In the genomic region with DNA sequence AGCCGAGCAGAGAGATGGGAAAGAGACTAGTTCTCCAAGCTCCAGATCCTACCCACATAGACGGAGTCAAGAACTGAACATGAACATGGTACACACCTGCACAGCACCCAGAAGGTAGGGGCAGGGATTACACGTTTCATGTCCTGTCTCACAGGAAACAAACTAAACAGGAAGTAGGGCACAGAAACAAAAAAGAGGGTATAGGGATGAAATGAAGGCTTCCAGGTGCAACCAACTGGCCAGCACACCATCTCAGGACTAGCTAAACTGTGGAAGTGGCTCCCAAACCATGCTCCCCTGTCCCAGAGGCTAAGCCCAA, we compare ENCODE assay signal across 22 mouse cellular contexts. TPM values are rescaled to one million over a fixed set of nuclear protein-coding genes. Genes with fewer than 3 reads are reported as not detected.
DNase-seq lines count a peak whose midpoint lies in the region; ATAC-seq and TF ChIP-seq lines count a peak whose summit lies in the region.
"Had no signal": no experiment of that assay in that cellular context is flagged by ENCODE, and none has a peak within 500 bp of the region (broad histone marks: within the 10 kb centered on the region; RNA-seq: fewer than 3 reads in every experiment).

No protein-coding gene starts in this region.

- no peak overlapping the region for H3K4me3 ChIP-seq in gastrocnemius, adult 2 months
- no peak overlapping the region for H3K4me3 ChIP-seq in limb, embryonic 15.5 days
- no peak overlapping the region for H3K4me3 ChIP-seq in limb, embryonic 10.5 days
- H3K4me3 ChIP-seq in heart, postnatal 0 days (ENCODE audit: low read depth, low read length): no peak overlapping the region
- H3K4me3 ChIP-seq: erythroblast, embryonic 14.5 days; lung, embryonic 15.5 days had no signal

- no peak overlapping the region for H3K9ac ChIP-seq in limb, embryonic 15.5 days
- no peak overlapping the region for H3K9ac ChIP-seq in heart, postnatal 0 days (replicated peaks; ENCODE audit: low read depth, low read length)
- H3K9ac ChIP-seq: forebrain, postnatal 0 days; lung, embryonic 15.5 days had no signal

- peak overlapping the region; percentile 68 for H3K27ac ChIP-seq in gastrocnemius, adult 2 months
- H3K27ac ChIP-seq in limb, embryonic 15.5 days: 0 out of 2 replicates have a peak overlapping the region, but pooled peaks have one; percentile 27
- no peak overlapping the region for H3K27ac ChIP-seq in limb, embryonic 10.5 days
- H3K27ac ChIP-seq in heart, postnatal 0 days (ENCODE audit: low read depth): peak overlapping the region; percentile 76
- H3K27ac ChIP-seq: hindbrain, postnatal 0 days; lung, embryonic 15.5 days had no signal

- no peak overlapping the region for H3K4me2 ChIP-seq in limb, embryonic 15.5 days
- no peak overlapping the region for H3K4me2 ChIP-seq in heart, postnatal 0 days (ENCODE audit: low read depth, low read length)
- H3K4me2 ChIP-seq: lung, embryonic 15.5 days had no signal

- no peak for DNase-seq in gastrocnemius, adult 2 months
- DNase-seq in gastrocnemius, postnatal 36 days: no peak
- no peak for DNase-seq in limb, embryonic 10.5 days (ENCODE audit: low spot score)
- no peak for DNase-seq in heart, postnatal 0 days (ENCODE audit: low spot score)
- peak; percentile 29 to 40 for DNase-seq in thymus, postnatal 36 days
- DNase-seq in cerebellum, adult 9-11 months: no peak
- no peak for DNase-seq in adrenal gland, adult 18-20 months (ENCODE audit: low spot score in 2 of 2)
- DNase-seq: forebrain, postnatal 0 days; kidney, adult 8-10 months; retina, postnatal 1 day had no signal

- TF ChIP-seq EP300 in heart, postnatal 0 days (IDR thresholded peaks at IDR 0.05; ENCODE audit: low read depth): no peak

- no peak for ATAC-seq in limb, embryonic 15.5 days (ENCODE audit: insufficient number of reproducible peaks, low FRiP score, low TSS enrichment, low read depth)
- ATAC-seq in heart, postnatal 0 days (ENCODE audit: insufficient read depth, low read depth): no peak
- ATAC-seq: forebrain, postnatal 0 days; hindbrain, postnatal 0 days had no signal

- H3K27me3 ChIP-seq in limb, embryonic 15.5 days: no peaks in the 10 kb centered on the region
- no peaks in the 10 kb centered on the region for H3K27me3 ChIP-seq in limb, embryonic 10.5 days (ENCODE audit: low read depth, poor library complexity, severe bottlenecking)
- H3K27me3 ChIP-seq in heart, postnatal 0 days (ENCODE audit: control insufficient read depth, insufficient read depth, low read length): no peaks in the 10 kb centered on the region
- H3K27me3 ChIP-seq: lung, embryonic 15.5 days had no signal

- peaks cover 29% of the 10 kb centered on the region for H3K36me3 ChIP-seq in limb, embryonic 15.5 days
- peaks cover 43% of the 10 kb centered on the region for H3K36me3 ChIP-seq in limb, embryonic 10.5 days
- peaks cover 29% of the 10 kb centered on the region for H3K36me3 ChIP-seq in heart, postnatal 0 days (replicated peaks; ENCODE audit: control insufficient read depth, insufficient read depth, low read length)

- intact Hi-C loops in gastrocnemius, adult 2 months (cut with DNase I): loop anchor here (5.0 kb wide), 1 partner anchor 40 kb away; no protein-coding TSS in a partner anchor
- intact Hi-C loops in gastrocnemius, postnatal 36 days (cut with DNase I): loop anchor here (5.0 kb wide), 1 partner anchor 40 kb away; no protein-coding TSS in a partner anchor

- H3K4me1 ChIP-seq in limb, embryonic 15.5 days: no peaks in the 10 kb centered on the region
- H3K4me1 ChIP-seq in limb, embryonic 10.5 days: no peaks in the 10 kb centered on the region
- peaks cover 13% of the 10 kb centered on the region; the same call in 1 of the 2 replicates for H3K4me1 ChIP-seq in heart, postnatal 0 days (ENCODE audit: control insufficient read depth, insufficient read depth)
- H3K4me1 ChIP-seq: lung, embryonic 15.5 days had no signal

- TF ChIP-seq CTCF in gastrocnemius, adult 2 months (IDR thresholded peaks at IDR 0.05): no peak
- TF ChIP-seq CTCF in heart, postnatal 0 days (IDR thresholded peaks at IDR 0.05; ENCODE audit: low read depth): no peak

- 82% methylated on average over 3 of the region's 3 CpGs for WGBS in limb, embryonic 15.5 days
- WGBS in limb, embryonic 10.5 days: 84% methylated on average over 3 of the region's 3 CpGs
- WGBS in heart, postnatal 0 days: 85% methylated on average over 3 of the region's 3 CpGs

- H3K9me3 ChIP-seq in limb, embryonic 15.5 days: no peaks in the 10 kb centered on the region
- H3K9me3 ChIP-seq in limb, embryonic 10.5 days (replicated peaks): no peaks in the 10 kb centered on the region
- no peaks in the 10 kb centered on the region for H3K9me3 ChIP-seq in heart, postnatal 0 days (replicated peaks; ENCODE audit: control insufficient read depth, low read length)
- H3K9me3 ChIP-seq: G1E; lung, embryonic 15.5 days had no signal

RNA-seq across cellular contexts. Expression of gene Hacl1, which starts 55.9 kb away (rescaled TPM):
- 1 to 10 TPM; 4.9 to 5.7 TPM for total RNA-seq in gastrocnemius, adult 2 months (2021)
- total RNA-seq in gastrocnemius, postnatal 36 days (2021): 1 to 10 TPM; 5.3 to 7.4 TPM
- 12.2 and 14.7 TPM in 2 replicates for polyA plus RNA-seq in limb, embryonic 15.5 days (2015; fragmentation: Nextera tagmentation; extraction: Ambion mirVana)
- polyA plus RNA-seq in limb, embryonic 10.5 days (2016; fragmentation: Nextera tagmentation; extraction: Ambion mirVana): 6.1 and 9.4 TPM in 2 replicates
- 22.4 and 25.5 TPM in 2 replicates for total RNA-seq in heart, postnatal 0 days (2014; rRNA removed; ENCODE audit: low replicate concordance)
- 9.2 and 12.2 TPM in 2 replicates for polyA plus RNA-seq in heart, postnatal 0 days (2015; fragmentation: Nextera tagmentation; extraction: Ambion mirVana)
- 10 to 100 TPM; 46.3 to 46.8 TPM for total RNA-seq in adrenal gland, adult 18-20 months (2021)

RNA-seq across cellular contexts. Expression of gene Btd, which starts 56.1 kb away (rescaled TPM):
- total RNA-seq in gastrocnemius, adult 2 months (2021): 1 to 10 TPM; 3.8 to 5.8 TPM
- total RNA-seq in gastrocnemius, postnatal 36 days (2021): 1 to 10 TPM; 3.6 to 4.8 TPM
- 37.1 and 37.8 TPM in 2 replicates for polyA plus RNA-seq in limb, embryonic 15.5 days (2015; fragmentation: Nextera tagmentation; extraction: Ambion mirVana)
- polyA plus RNA-seq in limb, embryonic 10.5 days (2016; fragmentation: Nextera tagmentation; extraction: Ambion mirVana): 12.1 and 16.3 TPM in 2 replicates
- total RNA-seq in heart, postnatal 0 days (2014; rRNA removed; ENCODE audit: low replicate concordance): 29.0 and 43.1 TPM in 2 replicates
- 14.6 and 15.0 TPM in 2 replicates for polyA plus RNA-seq in heart, postnatal 0 days (2015; fragmentation: Nextera tagmentation; extraction: Ambion mirVana)
- 10 to 100 TPM; 41.3 to 57.0 TPM for total RNA-seq in adrenal gland, adult 18-20 months (2021)

RNA-seq across cellular contexts. Expression of gene Gm49387, which starts 56.3 kb away (rescaled TPM):
- under 1 TPM; 0.70 to 0.84 TPM for total RNA-seq in gastrocnemius, adult 2 months (2021)
- 1 to 10 TPM in 1 of 2 experiments, not detected in 1; 1.6 TPM for total RNA-seq in gastrocnemius, postnatal 36 days (2021)
- polyA plus RNA-seq in limb, embryonic 15.5 days (2015; fragmentation: Nextera tagmentation; extraction: Ambion mirVana): 0.97 and 1.7 TPM in 2 replicates
- 0.36 and 0.50 TPM in 2 replicates for polyA plus RNA-seq in limb, embryonic 10.5 days (2016; fragmentation: Nextera tagmentation; extraction: Ambion mirVana)
- total RNA-seq in heart, postnatal 0 days (2014; rRNA removed; ENCODE audit: low replicate concordance): not detected in 2 replicates
- 1.7 and 1.9 TPM in 2 replicates for polyA plus RNA-seq in heart, postnatal 0 days (2015; fragmentation: Nextera tagmentation; extraction: Ambion mirVana)
- not detected for total RNA-seq in adrenal gland, adult 18-20 months (2021)
- total RNA-seq: adrenal gland, postnatal 4 days; forebrain, postnatal 0 days; G1E; gastrocnemius, postnatal 4 days; hindbrain, postnatal 0 days; left cerebral cortex, adult 8-10 months; liver, adult 2 months; megakaryocyte progenitor cell, adult 5-6 weeks had no signal
- polyA plus RNA-seq: erythroblast, embryonic 14.5 days; G1E; hindbrain, postnatal 0 days; large intestine, adult 2 months; neural tube, embryonic 14.5 days had no signal

Comparison
In these comparisons a context has a peak if more than half of its experiments do, and no peak if none do; other contexts are left out.
1. DNase-seq: peak in thymus, postnatal 36 days (2 of 2); none in gastrocnemius, adult 2 months (single experiment), gastrocnemius, postnatal 36 days (0 of 2), limb, embryonic 10.5 days (single experiment), heart, postnatal 0 days (single experiment), cerebellum, adult 9-11 months (single experiment) and adrenal gland, adult 18-20 months (0 of 2).